Mouse (Mus musculus): Measurements from ENCODE around the gene Rab3gap2. TPM values are rescaled to one million over a fixed set of nuclear protein-coding genes. Genes with fewer than 3 reads are reported as not detected.

Gene Rab3gap2
- polyA plus RNA-seq, 1 experiment from 2014 or later = 26.8 TPM

GRCm38 (mm10) chr1:185196323-185196722 lies 7.6 kb upstream of the Rab3gap2 start:
- WGBS = 79% methylated on average over 3 of the region's 3 CpGs
- Histone ChIP-seq H3K27ac (0 out of 2 replicates have a peak overlapping the region, but pooled peaks have one; percentile 9), H3K4me2 (replicated peaks) (no peak overlapping the region), H3K27me3 (ENCODE audit: control insufficient read depth, insufficient read depth, low read length) (no peaks in the 10 kb centered on the region), H3K9ac (no peak overlapping the region), H3K36me3 (replicated peaks; ENCODE audit: control insufficient read depth, insufficient read depth) (no peaks in the 10 kb centered on the region), H3K4me1 (replicated peaks; ENCODE audit: control insufficient read depth, insufficient read depth, low read length) (peaks cover 11% of the 10 kb centered on the region), H3K9me3 (ENCODE audit: control insufficient read depth, low read length) (no peaks in the 10 kb centered on the region), H3K4me3 (replicated peaks; ENCODE audit: low read length) (no peak overlapping the region)
- ATAC-seq (ENCODE audit: low FRiP score) = no peak
- DNase-seq (ENCODE audit: low spot score) = no peak

DNA sequence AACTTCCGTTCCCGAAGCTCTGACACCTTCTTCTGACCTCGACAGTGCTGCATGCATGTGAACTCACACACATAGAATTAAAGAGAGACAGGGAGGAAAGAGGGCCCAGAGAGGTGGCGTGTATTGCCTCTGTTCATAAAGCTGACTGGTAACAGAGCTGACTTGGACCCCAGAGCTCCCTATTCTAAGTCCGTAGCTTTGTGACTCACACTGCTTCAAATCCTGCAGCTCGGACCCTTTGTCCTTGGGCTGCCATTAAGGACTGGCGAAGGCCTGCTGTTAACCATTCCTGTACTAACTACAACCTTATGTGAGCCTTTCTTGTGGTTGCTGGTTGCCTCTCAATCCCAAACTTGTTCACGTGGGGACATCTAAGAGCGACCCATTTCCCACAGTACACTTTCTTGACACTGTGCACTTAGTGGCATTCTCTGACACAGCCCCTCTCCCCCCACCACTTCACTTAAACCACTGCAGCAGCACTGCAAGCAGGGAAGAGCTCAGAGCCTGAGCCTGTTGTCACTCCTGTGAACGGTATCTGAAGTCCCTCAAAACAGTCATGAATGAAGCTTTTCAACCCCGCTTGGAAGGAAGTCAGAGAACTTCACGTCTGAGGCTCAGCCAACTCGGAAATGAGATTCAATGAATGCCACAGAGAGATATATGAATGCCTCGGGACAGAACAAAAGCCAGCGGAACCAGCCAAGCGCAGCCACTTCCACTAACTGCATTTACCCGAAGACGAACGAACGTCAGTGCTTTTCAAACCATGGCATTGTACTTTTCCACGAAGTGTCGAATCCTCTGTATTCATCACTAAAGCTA lies 3.1 kb upstream of the Rab3gap2 start:
- peak overlapping the region; percentile 81 for H3K27ac ChIP-seq
- no peaks in the 10 kb centered on the region for H3K27me3 ChIP-seq (ENCODE audit: control insufficient read depth, insufficient read depth, low read length)
- no peak overlapping the region; the same call in 1 of the 2 replicates for H3K9ac ChIP-seq
- no peaks in the 10 kb centered on the region for H3K36me3 ChIP-seq (replicated peaks; ENCODE audit: control insufficient read depth, insufficient read depth)
- WGBS = 24% methylated on average over 22 of the region's 22 CpGs
- H3K9me3 ChIP-seq (ENCODE audit: control insufficient read depth, low read length) = no peaks in the 10 kb centered on the region
- ATAC-seq (ENCODE audit: low FRiP score) (peak; percentile 25; the same call in 1 of the 2 replicates), DNase-seq (ENCODE audit: low spot score) (peak; percentile 67)
- H3K4me2 ChIP-seq (replicated peaks) = 0 out of 2 replicates have a peak overlapping the region, but pooled peaks have one; percentile 15
- H3K4me1 ChIP-seq (replicated peaks; ENCODE audit: control insufficient read depth, insufficient read depth, low read length) = peaks cover 37% of the 10 kb centered on the region
- no peak overlapping the region for H3K4me3 ChIP-seq (replicated peaks; ENCODE audit: low read length)

GRCm38 (mm10) chr1:185201994-185202393 lies 1.9 kb upstream of the Rab3gap2 start:
- Histone ChIP-seq H3K27me3 (ENCODE audit: control insufficient read depth, insufficient read depth, low read length) (no peaks in the 10 kb centered on the region), H3K4me3 (replicated peaks; ENCODE audit: low read length) (no peak overlapping the region), H3K9me3 (ENCODE audit: control insufficient read depth, low read length) (no peaks in the 10 kb centered on the region), H3K4me2 (replicated peaks) (no peak overlapping the region), H3K36me3 (replicated peaks; ENCODE audit: control insufficient read depth, insufficient read depth) (no peaks in the 10 kb centered on the region), H3K9ac (no peak overlapping the region), H3K4me1 (replicated peaks; ENCODE audit: control insufficient read depth, insufficient read depth, low read length) (peaks cover 41% of the 10 kb centered on the region), H3K27ac (no peak overlapping the region)
- WGBS = 82% methylated on average over 2 of the region's 2 CpGs
- no peak for ATAC-seq (ENCODE audit: low FRiP score)
- no peak for DNase-seq (ENCODE audit: low spot score)

- 4% methylated on average over 23 of the region's 23 CpGs for WGBS
- no peak for ATAC-seq (ENCODE audit: low FRiP score)
- Histone ChIP-seq H3K27ac (peak overlapping the region; percentile 53), H3K4me3 (replicated peaks; ENCODE audit: low read length) (peak overlapping the region; percentile 85), H3K4me1 (replicated peaks; ENCODE audit: control insufficient read depth, insufficient read depth, low read length) (peaks cover 41% of the 10 kb centered on the region), H3K36me3 (replicated peaks; ENCODE audit: control insufficient read depth, insufficient read depth) (no peaks in the 10 kb centered on the region), H3K4me2 (replicated peaks) (peak overlapping the region; percentile 94), H3K27me3 (ENCODE audit: control insufficient read depth, insufficient read depth, low read length) (no peaks in the 10 kb centered on the region), H3K9me3 (ENCODE audit: control insufficient read depth, low read length) (no peaks in the 10 kb centered on the region), H3K9ac (peak overlapping the region; percentile 80)
- no peak for DNase-seq (ENCODE audit: low spot score)
Measured at GRCm38 (mm10) chr1:185203196-185203908, 565 bp upstream of the Rab3gap2 start.

DNA sequence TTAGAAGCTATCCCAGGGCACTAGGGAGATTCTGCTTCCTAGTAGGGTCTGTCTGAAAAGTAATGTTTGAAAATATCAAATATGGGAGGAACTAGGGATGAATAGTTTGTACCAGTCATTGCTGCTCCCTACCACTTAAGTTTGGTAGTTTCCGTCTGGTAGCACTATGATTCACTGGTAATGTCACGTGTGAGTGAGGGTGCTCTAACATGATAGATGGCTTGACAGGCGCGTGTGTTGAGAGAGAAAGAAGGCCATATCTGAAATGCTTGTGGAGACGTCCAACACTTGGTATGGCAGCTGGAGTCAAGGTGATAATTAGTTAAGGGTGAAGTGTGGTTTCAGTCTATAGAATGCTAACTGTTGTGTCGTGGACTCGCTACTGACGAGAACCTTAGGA lies 1.2 kb downstream of the Rab3gap2 start:
- H3K36me3 ChIP-seq (replicated peaks; ENCODE audit: control insufficient read depth, insufficient read depth) = no peaks in the 10 kb centered on the region
- 79% methylated on average over 8 of the region's 8 CpGs for WGBS
- H3K27me3 ChIP-seq (ENCODE audit: control insufficient read depth, insufficient read depth, low read length) = no peaks in the 10 kb centered on the region
- H3K27ac ChIP-seq = no peak overlapping the region
- ATAC-seq (ENCODE audit: low FRiP score) (no peak), DNase-seq (ENCODE audit: low spot score) (no peak)
- peaks cover 40% of the 10 kb centered on the region for H3K4me1 ChIP-seq (replicated peaks; ENCODE audit: control insufficient read depth, insufficient read depth, low read length)
- peak overlapping the region; percentile 94 for H3K4me2 ChIP-seq (replicated peaks)
- no peaks in the 10 kb centered on the region for H3K9me3 ChIP-seq (ENCODE audit: control insufficient read depth, low read length)
- H3K4me3 ChIP-seq (replicated peaks; ENCODE audit: low read length) = peak overlapping the region; percentile 85; the same call in 1 of the 2 replicates
- H3K9ac ChIP-seq = peak overlapping the region; percentile 80

DNA sequence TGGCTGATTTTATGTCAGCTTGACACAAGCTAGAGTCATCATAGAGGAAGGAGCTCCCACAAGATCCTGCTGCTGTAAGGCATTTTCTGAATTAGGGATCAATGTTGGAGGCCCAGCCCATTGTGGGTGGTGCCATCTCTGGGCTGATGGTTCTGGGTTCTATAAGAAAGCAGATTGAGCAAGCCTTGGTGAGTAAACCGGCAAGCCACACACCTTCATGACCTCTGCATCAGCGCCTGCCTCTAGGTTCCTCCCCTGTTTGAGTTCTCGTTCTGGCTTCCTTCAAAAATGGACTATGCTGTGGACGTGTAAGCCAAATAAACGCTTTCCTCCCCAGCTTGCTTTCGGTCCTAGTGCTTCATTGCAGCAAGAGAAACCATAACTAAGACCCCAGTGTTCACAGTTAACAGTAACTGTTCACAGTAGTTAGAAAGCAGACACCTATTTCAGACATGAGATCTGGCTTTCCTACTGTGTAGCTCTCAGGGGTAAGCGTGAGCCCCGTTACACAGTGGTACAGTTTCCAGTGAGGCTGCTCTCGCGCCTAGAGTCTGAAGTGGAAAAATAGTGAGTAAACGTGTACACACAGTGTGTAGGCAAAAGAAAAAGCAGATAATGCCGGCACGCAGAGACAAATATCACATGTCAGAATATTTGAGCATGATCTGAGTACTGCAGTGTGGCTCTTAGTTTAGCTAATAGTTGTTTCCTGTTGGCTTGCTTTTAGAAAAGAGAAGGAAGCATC lies 4.1 kb downstream of the Rab3gap2 start:
- H3K4me3 ChIP-seq (replicated peaks; ENCODE audit: low read length) = no peak overlapping the region
- DNase-seq (ENCODE audit: low spot score) = no peak
- no peak overlapping the region for H3K27ac ChIP-seq
- H3K9ac ChIP-seq = no peak overlapping the region
- WGBS = 95% methylated on average over 13 of the region's 13 CpGs
- no peaks in the 10 kb centered on the region for H3K9me3 ChIP-seq (ENCODE audit: control insufficient read depth, low read length)
- no peak overlapping the region for H3K4me2 ChIP-seq (replicated peaks)
- H3K4me1 ChIP-seq (replicated peaks; ENCODE audit: control insufficient read depth, insufficient read depth, low read length) = peaks cover 24% of the 10 kb centered on the region
- H3K36me3 ChIP-seq (replicated peaks; ENCODE audit: control insufficient read depth, insufficient read depth) = 0 out of 2 replicates have a peak, but pooled peaks cover 3% of the 10 kb centered on the region
- ATAC-seq (ENCODE audit: low FRiP score) = no peak
- H3K27me3 ChIP-seq (ENCODE audit: control insufficient read depth, insufficient read depth, low read length) = no peaks in the 10 kb centered on the region

DNA sequence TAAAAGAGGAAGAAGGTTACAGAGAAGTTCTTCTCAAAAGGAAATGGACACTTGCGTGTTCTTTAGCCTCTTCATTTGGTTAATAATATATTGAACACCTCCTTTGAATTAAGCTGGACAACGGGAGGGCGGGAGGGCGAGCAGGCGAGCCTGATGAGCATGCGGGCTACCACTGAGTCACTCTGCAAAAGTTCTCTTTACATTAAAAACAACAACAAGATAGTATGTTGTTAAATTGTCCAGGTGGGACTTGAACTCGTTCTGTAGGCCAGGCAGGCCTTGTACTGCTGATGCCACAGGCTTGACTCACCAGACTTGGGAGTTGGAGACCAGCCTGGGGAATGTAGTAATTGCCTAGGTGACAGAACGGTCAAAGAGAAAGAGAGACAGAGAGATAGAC lies 4.8 kb downstream of the Rab3gap2 start:
- WGBS = 94% methylated on average over 8 of the region's 8 CpGs
- Histone ChIP-seq H3K36me3 (replicated peaks; ENCODE audit: control insufficient read depth, insufficient read depth) (0 out of 2 replicates have a peak, but pooled peaks cover 3% of the 10 kb centered on the region), H3K9me3 (ENCODE audit: control insufficient read depth, low read length) (no peaks in the 10 kb centered on the region), H3K27ac (no peak overlapping the region), H3K27me3 (ENCODE audit: control insufficient read depth, insufficient read depth, low read length) (no peaks in the 10 kb centered on the region), H3K4me3 (replicated peaks; ENCODE audit: low read length) (no peak overlapping the region), H3K4me2 (replicated peaks) (no peak overlapping the region), H3K9ac (no peak overlapping the region), H3K4me1 (replicated peaks; ENCODE audit: control insufficient read depth, insufficient read depth, low read length) (peaks cover 19% of the 10 kb centered on the region)
- ATAC-seq (ENCODE audit: low FRiP score) (no peak), DNase-seq (ENCODE audit: low spot score) (no peak)

- Histone ChIP-seq H3K27me3 (ENCODE audit: control insufficient read depth, insufficient read depth, low read length) (no peaks in the 10 kb centered on the region), H3K27ac (no peak overlapping the region), H3K4me1 (replicated peaks; ENCODE audit: control insufficient read depth, insufficient read depth, low read length) (peaks cover 15% of the 10 kb centered on the region), H3K4me2 (replicated peaks) (no peak overlapping the region), H3K4me3 (replicated peaks; ENCODE audit: low read length) (no peak overlapping the region), H3K36me3 (replicated peaks; ENCODE audit: control insufficient read depth, insufficient read depth) (0 out of 2 replicates have a peak, but pooled peaks cover 6% of the 10 kb centered on the region), H3K9ac (no peak overlapping the region), H3K9me3 (ENCODE audit: control insufficient read depth, low read length) (no peaks in the 10 kb centered on the region)
- ATAC-seq (ENCODE audit: low FRiP score) (no peak), DNase-seq (ENCODE audit: low spot score) (no peak)
- WGBS = 47% methylated on average over 8 of the region's 8 CpGs
Measured at GRCm38 (mm10) chr1:185209641-185210176, 5.8 kb downstream of the Rab3gap2 start.

Data from hindbrain, embryonic 14.5 days (tissue).